9 mouse cellular contexts compared by ENCODE assay signal in the genomic region with DNA sequence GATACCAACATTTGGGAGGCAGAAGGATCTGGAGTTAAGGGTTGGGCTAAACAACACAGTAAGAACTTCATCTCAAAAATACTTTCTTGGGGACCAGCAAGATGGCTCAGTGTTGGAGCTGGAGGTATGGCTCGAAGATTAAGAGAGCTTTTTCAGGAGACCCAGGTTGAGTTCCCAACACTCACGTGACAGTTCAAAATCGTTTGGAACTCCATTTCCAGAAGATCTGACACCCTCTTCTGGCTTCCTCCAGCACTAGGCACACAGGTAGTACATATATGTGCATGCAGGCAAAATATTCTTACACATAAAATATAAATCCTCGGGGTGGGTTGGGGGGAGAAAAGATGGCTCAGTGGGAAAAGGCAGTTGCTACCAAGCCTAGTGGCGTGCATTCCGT. TPM values are rescaled to one million over a fixed set of nuclear protein-coding genes. Genes with fewer than 3 reads are reported as not detected.
DNase-seq lines count a peak whose midpoint lies in the region; ATAC-seq and TF ChIP-seq lines count a peak whose summit lies in the region.
"Had no signal": no experiment of that assay in that cellular context is flagged by ENCODE, and none has a peak within 500 bp of the region (broad histone marks: within the 10 kb centered on the region; RNA-seq: fewer than 3 reads in every experiment).

No protein-coding gene starts in this region.

- no peak overlapping the region for H3K27ac ChIP-seq in neural tube, embryonic 11.5 days (ENCODE audit: low read depth, low read length)
- H3K27ac ChIP-seq in forebrain, embryonic 11.5 days (ENCODE audit: low read depth, low read length) = no peak overlapping the region
- 0 out of 2 replicates have a peak overlapping the region, but pooled peaks have one; percentile 85 for H3K27ac ChIP-seq in limb, embryonic 14.5 days (replicated peaks; ENCODE audit: low read depth, low read length)
- H3K27ac ChIP-seq in stomach, postnatal 0 days (replicated peaks) = no peak overlapping the region

- peak overlapping the region; percentile 69 for H3K9ac ChIP-seq in neural tube, embryonic 11.5 days (ENCODE audit: low read length)
- H3K9ac ChIP-seq in forebrain, embryonic 11.5 days (ENCODE audit: low read length) = peak overlapping the region; percentile 80
- peak overlapping the region; percentile 72 for H3K9ac ChIP-seq in limb, embryonic 14.5 days (ENCODE audit: low read depth, low read length, severe bottlenecking)
- H3K9ac ChIP-seq in stomach, postnatal 0 days (ENCODE audit: low read length) = no peak overlapping the region

- 83% methylated on average over 6 of the region's 6 CpGs for WGBS in neural tube, embryonic 11.5 days
- WGBS in forebrain, embryonic 11.5 days = 82% methylated on average over 6 of the region's 6 CpGs
- WGBS in limb, embryonic 14.5 days = 70% methylated on average over 6 of the region's 6 CpGs
- 54% methylated on average over 6 of the region's 6 CpGs for WGBS in stomach, postnatal 0 days

- no peaks in the 10 kb centered on the region for H3K36me3 ChIP-seq in neural tube, embryonic 11.5 days (ENCODE audit: control insufficient read depth, insufficient read depth, low read length)
- H3K36me3 ChIP-seq in forebrain, embryonic 11.5 days (ENCODE audit: control insufficient read depth, insufficient read depth, low read length) = no peaks in the 10 kb centered on the region
- H3K36me3 ChIP-seq in limb, embryonic 14.5 days (ENCODE audit: control insufficient read depth, insufficient read depth, low read length) = peaks cover 11% of the 10 kb centered on the region
- no peaks in the 10 kb centered on the region for H3K36me3 ChIP-seq in stomach, postnatal 0 days (ENCODE audit: control insufficient read depth, insufficient read depth, low read length)

- TF ChIP-seq EP300 in stomach, postnatal 0 days (optimal IDR thresholded peaks at IDR 0.05) = no peak

- no peak for TF ChIP-seq CTCF in stomach, postnatal 0 days (IDR thresholded peaks at IDR 0.05; ENCODE audit: low read depth)

- no peaks in the 10 kb centered on the region for H3K9me3 ChIP-seq in neural tube, embryonic 11.5 days (ENCODE audit: control insufficient read depth, low read length)
- H3K9me3 ChIP-seq in forebrain, embryonic 11.5 days (ENCODE audit: control insufficient read depth, low read length) = no peaks in the 10 kb centered on the region
- H3K9me3 ChIP-seq in limb, embryonic 14.5 days (ENCODE audit: control insufficient read depth, low read length) = no peaks in the 10 kb centered on the region
- no peaks in the 10 kb centered on the region for H3K9me3 ChIP-seq in stomach, postnatal 0 days (ENCODE audit: control insufficient read depth, low read length)

- TF ChIP-seq POLR2A in limb, embryonic 14.5 days (IDR thresholded peaks at IDR 0.05; ENCODE audit: borderline replicate concordance, extremely low read depth, insufficient read depth, insufficient read length) = no peak

- peak overlapping the region; percentile 65 for H3K4me2 ChIP-seq in neural tube, embryonic 11.5 days (ENCODE audit: low read depth)
- peak overlapping the region; percentile 63 for H3K4me2 ChIP-seq in forebrain, embryonic 11.5 days (ENCODE audit: low read depth, low read length, severe bottlenecking)
- peak overlapping the region; percentile 57 for H3K4me2 ChIP-seq in limb, embryonic 14.5 days (replicated peaks; ENCODE audit: low read depth, low read length, severe bottlenecking)
- H3K4me2 ChIP-seq in stomach, postnatal 0 days (replicated peaks; ENCODE audit: low read depth) = peak overlapping the region; percentile 51

- H3K4me3 ChIP-seq in neural tube, embryonic 11.5 days (ENCODE audit: low read depth, low read length) = peak overlapping the region; percentile 74
- peak overlapping the region; percentile 78 for H3K4me3 ChIP-seq in forebrain, embryonic 11.5 days (ENCODE audit: low read depth, low read length)
- H3K4me3 ChIP-seq in limb, embryonic 14.5 days (replicated peaks; ENCODE audit: low read length) = peak overlapping the region; percentile 75
- peak overlapping the region; percentile 71; the same call in 1 of the 2 replicates for H3K4me3 ChIP-seq in stomach, postnatal 0 days (ENCODE audit: low read depth, low read length)

- ATAC-seq in neural tube, embryonic 11.5 days (ENCODE audit: insufficient read depth, low FRiP score, low TSS enrichment) = no peak
- no peak for ATAC-seq in forebrain, embryonic 11.5 days (replicated peaks; ENCODE audit: low FRiP score)
- ATAC-seq in limb, embryonic 14.5 days (ENCODE audit: low FRiP score, low read depth) = no peak
- no peak for ATAC-seq in stomach, postnatal 0 days (ENCODE audit: low FRiP score, low TSS enrichment)

- no peaks in the 10 kb centered on the region for H3K27me3 ChIP-seq in neural tube, embryonic 11.5 days (ENCODE audit: control insufficient read depth, insufficient read depth, low read length)
- H3K27me3 ChIP-seq in forebrain, embryonic 11.5 days (ENCODE audit: control insufficient read depth, insufficient read depth, low read length) = no peaks in the 10 kb centered on the region
- H3K27me3 ChIP-seq in limb, embryonic 14.5 days (ENCODE audit: control insufficient read depth, insufficient read depth, low read length) = no peaks in the 10 kb centered on the region
- H3K27me3 ChIP-seq in stomach, postnatal 0 days (ENCODE audit: control insufficient read depth, insufficient read depth, low read length) = no peaks in the 10 kb centered on the region

- no peak for DNase-seq in neural tube, embryonic 11.5 days (ENCODE audit: low spot score)
- no peak for DNase-seq in neural tube, embryonic 10.5 days (ENCODE audit: extremely low spot score, low spot score)
- DNase-seq in forebrain, embryonic 11.5 days (ENCODE audit: low spot score) = no peak
- no peak for DNase-seq in limb, embryonic 14.5 days (ENCODE audit: low spot score)
- DNase-seq in stomach, postnatal 0 days (ENCODE audit: low spot score) = no peak
- DNase-seq in cerebellum, postnatal 14 days = no peak
- no peak for DNase-seq in kidney, postnatal 36 days
- DNase-seq: lung, postnatal 10 days; thymus, adult 2 months had no signal

- peaks cover 6% of the 10 kb centered on the region for H3K4me1 ChIP-seq in neural tube, embryonic 11.5 days (ENCODE audit: control insufficient read depth, insufficient read depth, low read length)
- peaks cover 7% of the 10 kb centered on the region for H3K4me1 ChIP-seq in forebrain, embryonic 11.5 days (replicated peaks; ENCODE audit: control insufficient read depth, insufficient read depth, low read length)
- peaks cover 14% of the 10 kb centered on the region for H3K4me1 ChIP-seq in limb, embryonic 14.5 days (ENCODE audit: control insufficient read depth, insufficient read depth, low read length)
- peaks cover 7% of the 10 kb centered on the region; the same call in 1 of the 2 replicates for H3K4me1 ChIP-seq in stomach, postnatal 0 days (replicated peaks; ENCODE audit: control insufficient read depth, insufficient read depth)

RNA-seq across cellular contexts. Expression of gene Xntrpc, which starts 0.8 kb away (rescaled TPM):
- polyA plus RNA-seq in neural tube, embryonic 11.5 days (2014; fragmentation: Nextera tagmentation; extraction: Ambion mirVana) = 1.7 and 2.1 TPM in 2 replicates
- 2.1 and 2.4 TPM in 2 replicates for polyA plus RNA-seq in forebrain, embryonic 11.5 days (2014; fragmentation: Nextera tagmentation; extraction: Ambion mirVana)
- polyA plus RNA-seq in limb, embryonic 14.5 days (2012; rRNA removed) = 9.0 and 9.5 TPM in 2 replicates
- polyA plus RNA-seq in limb, embryonic 14.5 days (2014; fragmentation: Nextera tagmentation; extraction: Ambion mirVana) = 1.2 and 1.8 TPM in 2 replicates
- 0.25 and 0.27 TPM in 2 replicates for polyA plus RNA-seq in stomach, postnatal 0 days (2015; fragmentation: Nextera tagmentation; extraction: Ambion mirVana)

RNA-seq across cellular contexts. Expression of gene Xndc1, which starts 1.1 kb away (rescaled TPM):
- 20.4 and 21.5 TPM in 2 replicates for polyA plus RNA-seq in neural tube, embryonic 11.5 days (2014; fragmentation: Nextera tagmentation; extraction: Ambion mirVana)
- polyA plus RNA-seq in forebrain, embryonic 11.5 days (2014; fragmentation: Nextera tagmentation; extraction: Ambion mirVana) = 36.9 and 38.8 TPM in 2 replicates
- 65.1 and 77.5 TPM in 2 replicates for polyA plus RNA-seq in limb, embryonic 14.5 days (2012; rRNA removed)
- polyA plus RNA-seq in limb, embryonic 14.5 days (2014; fragmentation: Nextera tagmentation; extraction: Ambion mirVana) = 21.4 and 22.9 TPM in 2 replicates
- polyA plus RNA-seq in stomach, postnatal 0 days (2015; fragmentation: Nextera tagmentation; extraction: Ambion mirVana) = 7.8 and 8.9 TPM in 2 replicates

RNA-seq across cellular contexts. Expression of gene Rnf121, which starts 1.1 kb away (rescaled TPM):
- 28.6 and 28.8 TPM in 2 replicates for polyA plus RNA-seq in neural tube, embryonic 11.5 days (2014; fragmentation: Nextera tagmentation; extraction: Ambion mirVana)
- polyA plus RNA-seq in forebrain, embryonic 11.5 days (2014; fragmentation: Nextera tagmentation; extraction: Ambion mirVana) = 30.2 and 31.9 TPM in 2 replicates
- 62.3 and 83.0 TPM in 2 replicates for polyA plus RNA-seq in limb, embryonic 14.5 days (2012; rRNA removed)
- polyA plus RNA-seq in limb, embryonic 14.5 days (2014; fragmentation: Nextera tagmentation; extraction: Ambion mirVana) = 32.6 and 34.1 TPM in 2 replicates
- 18.0 and 18.7 TPM in 2 replicates for polyA plus RNA-seq in stomach, postnatal 0 days (2015; fragmentation: Nextera tagmentation; extraction: Ambion mirVana)

RNA-seq across cellular contexts. Expression of gene Trpc2, which starts 16.6 kb away (rescaled TPM):
- not detected in 2 replicates for polyA plus RNA-seq in neural tube, embryonic 11.5 days (2014; fragmentation: Nextera tagmentation; extraction: Ambion mirVana)
- polyA plus RNA-seq in forebrain, embryonic 11.5 days (2014; fragmentation: Nextera tagmentation; extraction: Ambion mirVana) = not detected in 2 replicates
- 5.5 and 10.8 TPM in 2 replicates for polyA plus RNA-seq in limb, embryonic 14.5 days (2012; rRNA removed)
- not detected in 2 replicates for polyA plus RNA-seq in limb, embryonic 14.5 days (2014; fragmentation: Nextera tagmentation; extraction: Ambion mirVana)
- polyA plus RNA-seq in stomach, postnatal 0 days (2015; fragmentation: Nextera tagmentation; extraction: Ambion mirVana) = 0.11 TPM in 1 of 2 replicates, not detected in the other

RNA-seq across cellular contexts. Expression of gene Art1, which starts 35.2 kb away (rescaled TPM):
- polyA plus RNA-seq in neural tube, embryonic 11.5 days (2014; fragmentation: Nextera tagmentation; extraction: Ambion mirVana) = 4.8 and 5.0 TPM in 2 replicates
- 0.52 and 0.89 TPM in 2 replicates for polyA plus RNA-seq in forebrain, embryonic 11.5 days (2014; fragmentation: Nextera tagmentation; extraction: Ambion mirVana)
- polyA plus RNA-seq in limb, embryonic 14.5 days (2012; rRNA removed) = 18.2 and 20.4 TPM in 2 replicates
- polyA plus RNA-seq in limb, embryonic 14.5 days (2014; fragmentation: Nextera tagmentation; extraction: Ambion mirVana) = 15.9 and 21.7 TPM in 2 replicates
- polyA plus RNA-seq in stomach, postnatal 0 days (2015; fragmentation: Nextera tagmentation; extraction: Ambion mirVana) = 0.25 and 0.38 TPM in 2 replicates
